Mouse (Mus musculus): ENCODE data around the gene Cryzl1. TPM values are rescaled to one million over a fixed set of nuclear protein-coding genes. Genes with fewer than 3 reads are reported as not detected.

The Cryzl1 gene
- polyA plus RNA-seq, 1 experiment from 2014 or later = 54.5 TPM

DNA sequence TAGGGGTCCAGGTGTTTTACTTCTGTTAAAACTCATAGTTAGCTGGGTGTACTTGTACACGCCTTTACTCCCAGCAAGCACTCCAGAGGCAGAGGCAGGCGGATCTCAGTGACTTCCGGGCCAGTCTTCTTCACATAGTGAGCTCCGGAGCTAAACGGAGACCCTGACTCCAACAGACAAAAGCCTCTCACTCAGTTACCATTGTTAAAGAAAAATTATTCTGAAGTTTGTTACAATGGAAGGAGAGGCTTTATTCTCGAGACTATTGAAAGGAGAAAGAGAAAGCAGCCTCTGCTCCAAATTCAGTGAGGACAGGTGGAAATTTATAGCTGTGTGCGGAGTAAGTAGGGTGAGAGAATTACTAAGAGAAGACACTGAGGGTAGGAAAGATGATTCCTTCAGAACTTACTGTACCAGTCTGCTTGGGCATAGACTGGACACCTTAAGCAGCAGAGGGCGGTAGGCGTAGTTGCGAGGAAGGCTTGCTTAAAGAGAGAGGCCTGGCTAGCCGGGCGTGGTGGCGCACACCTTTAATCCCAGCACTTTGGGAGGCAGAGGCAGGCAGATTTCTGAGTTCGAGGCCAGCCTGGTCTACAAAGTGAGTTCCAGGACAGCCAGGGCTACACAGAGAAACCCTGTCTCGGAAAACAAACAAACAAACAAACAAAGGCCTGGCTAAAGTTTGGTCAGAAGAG lies 36.5 kb upstream of the Cryzl1 start:
- Histone ChIP-seq H3K4me2 (no peak overlapping the region), H3K4me3 (ENCODE audit: low read depth, low read length) (no peak overlapping the region), H3K9me3 (replicated peaks; ENCODE audit: control insufficient read depth, low read length) (no peaks in the 10 kb centered on the region), H3K27me3 (ENCODE audit: control insufficient read depth, insufficient read depth, low read length) (no peaks in the 10 kb centered on the region), H3K9ac (ENCODE audit: low read depth, low read length) (no peak overlapping the region), H3K4me1 (ENCODE audit: control insufficient read depth, insufficient read depth, low read length) (peaks cover 46% of the 10 kb centered on the region), H3K36me3 (ENCODE audit: control insufficient read depth, insufficient read depth, low read length) (no peaks in the 10 kb centered on the region), H3K27ac (ENCODE audit: low read depth, low read length) (no peak overlapping the region)
- WGBS (ENCODE audit: insufficient replicate concordance) = 91% methylated on average over 15 of the region's 15 CpGs
- ATAC-seq (replicated peaks; ENCODE audit: insufficient number of reproducible peaks, low FRiP score, low TSS enrichment) = no peak

DNA sequence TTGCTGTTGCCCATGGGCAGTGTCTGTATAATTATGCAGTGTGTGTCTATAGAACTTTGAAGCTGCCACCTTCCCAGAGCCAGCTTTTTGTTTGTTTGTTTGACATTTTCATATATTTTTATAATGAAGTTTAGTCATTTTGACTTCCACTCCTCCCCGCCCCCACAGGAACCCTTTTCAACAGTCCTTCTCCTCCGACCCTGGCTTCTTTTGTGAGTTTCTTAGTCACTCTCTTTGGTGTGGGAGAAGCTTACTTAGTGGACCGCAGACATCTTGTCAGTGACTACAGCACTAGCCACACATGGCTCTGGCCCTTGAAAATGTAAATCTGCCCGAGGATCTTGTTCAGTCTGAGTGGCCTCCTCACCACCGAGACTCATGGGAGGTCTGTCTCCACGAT lies 35.6 kb upstream of the Cryzl1 start:
- H3K4me3 ChIP-seq (ENCODE audit: low read depth, low read length) = no peak overlapping the region
- no peaks in the 10 kb centered on the region for H3K9me3 ChIP-seq (replicated peaks; ENCODE audit: control insufficient read depth, low read length)
- H3K4me1 ChIP-seq (ENCODE audit: control insufficient read depth, insufficient read depth, low read length) = peaks cover 42% of the 10 kb centered on the region
- ATAC-seq (replicated peaks; ENCODE audit: insufficient number of reproducible peaks, low FRiP score, low TSS enrichment) = no peak
- no peak overlapping the region for H3K9ac ChIP-seq (ENCODE audit: low read depth, low read length)
- no peaks in the 10 kb centered on the region for H3K36me3 ChIP-seq (ENCODE audit: control insufficient read depth, insufficient read depth, low read length)
- no peak overlapping the region for H3K27ac ChIP-seq (ENCODE audit: low read depth, low read length)
- no peak overlapping the region for H3K4me2 ChIP-seq
- 53% methylated on average over 6 of the region's 6 CpGs for WGBS (ENCODE audit: insufficient replicate concordance)
- H3K27me3 ChIP-seq (ENCODE audit: control insufficient read depth, insufficient read depth, low read length) = no peaks in the 10 kb centered on the region

DNA sequence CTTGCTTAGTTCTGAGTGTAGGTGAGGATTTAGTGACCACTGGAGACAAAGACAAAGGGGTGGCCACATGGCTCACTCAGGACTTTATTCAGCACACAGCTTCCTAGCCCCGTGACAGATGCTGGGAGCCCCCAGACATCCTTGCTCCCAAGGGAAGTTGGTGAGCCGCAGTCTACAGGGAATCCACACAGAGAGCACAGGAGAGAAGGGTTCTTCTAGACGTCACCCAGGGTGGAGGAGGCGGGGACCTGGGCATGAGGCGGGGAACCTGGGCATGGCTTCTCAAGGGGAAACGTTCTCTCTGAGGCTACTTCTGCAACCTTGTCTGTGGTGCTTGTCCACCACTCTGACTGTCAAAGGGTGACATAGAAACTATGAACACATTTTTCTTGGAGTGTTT lies 35.2 kb upstream of the Cryzl1 start:
- no peak overlapping the region for H3K9ac ChIP-seq (ENCODE audit: low read depth, low read length)
- WGBS (ENCODE audit: insufficient replicate concordance) = 61% methylated on average over 6 of the region's 6 CpGs
- no peak for ATAC-seq (replicated peaks; ENCODE audit: insufficient number of reproducible peaks, low FRiP score, low TSS enrichment)

DNA sequence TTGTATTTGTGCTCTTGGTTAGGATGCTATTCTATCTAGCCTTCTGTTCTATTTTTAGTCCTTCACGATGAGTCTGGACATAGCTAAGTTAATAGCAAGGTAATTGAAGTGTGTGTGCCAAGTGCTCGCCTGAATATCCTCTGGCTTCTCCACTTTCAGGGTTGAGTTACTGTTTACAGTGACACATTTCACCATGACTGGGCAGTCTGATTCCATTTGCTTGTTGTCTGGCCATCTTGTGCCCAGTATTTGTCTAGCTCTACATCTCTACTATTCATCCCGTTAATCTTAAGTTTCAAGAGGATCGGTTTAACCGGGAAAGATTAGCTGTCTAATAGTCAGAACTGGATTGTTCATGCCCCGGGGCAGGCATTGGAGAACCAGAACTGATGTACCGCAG lies 33.7 kb upstream of the Cryzl1 start:
- no peak overlapping the region for H3K4me2 ChIP-seq
- ATAC-seq (replicated peaks; ENCODE audit: insufficient number of reproducible peaks, low FRiP score, low TSS enrichment) = no peak
- H3K36me3 ChIP-seq (ENCODE audit: control insufficient read depth, insufficient read depth, low read length) = no peaks in the 10 kb centered on the region
- no peak overlapping the region for H3K4me3 ChIP-seq (ENCODE audit: low read depth, low read length)
- no peak overlapping the region for H3K9ac ChIP-seq (ENCODE audit: low read depth, low read length)
- H3K27ac ChIP-seq (ENCODE audit: low read depth, low read length) = no peak overlapping the region
- no peaks in the 10 kb centered on the region for H3K27me3 ChIP-seq (ENCODE audit: control insufficient read depth, insufficient read depth, low read length)
- 68% methylated on average over 7 of the region's 7 CpGs for WGBS (ENCODE audit: insufficient replicate concordance)
- H3K4me1 ChIP-seq (ENCODE audit: control insufficient read depth, insufficient read depth, low read length) = peaks cover 42% of the 10 kb centered on the region
- no peaks in the 10 kb centered on the region for H3K9me3 ChIP-seq (replicated peaks; ENCODE audit: control insufficient read depth, low read length)

More for the DNA sequence above, 35.2 kb upstream of the Cryzl1 start:
- Histone ChIP-seq H3K36me3 (ENCODE audit: control insufficient read depth, insufficient read depth, low read length) (no peaks in the 10 kb centered on the region), H3K4me3 (ENCODE audit: low read depth, low read length) (no peak overlapping the region), H3K27ac (ENCODE audit: low read depth, low read length) (no peak overlapping the region), H3K4me1 (ENCODE audit: control insufficient read depth, insufficient read depth, low read length) (peaks cover 42% of the 10 kb centered on the region), H3K27me3 (ENCODE audit: control insufficient read depth, insufficient read depth, low read length) (no peaks in the 10 kb centered on the region), H3K4me2 (no peak overlapping the region), H3K9me3 (replicated peaks; ENCODE audit: control insufficient read depth, low read length) (no peaks in the 10 kb centered on the region)

DNA sequence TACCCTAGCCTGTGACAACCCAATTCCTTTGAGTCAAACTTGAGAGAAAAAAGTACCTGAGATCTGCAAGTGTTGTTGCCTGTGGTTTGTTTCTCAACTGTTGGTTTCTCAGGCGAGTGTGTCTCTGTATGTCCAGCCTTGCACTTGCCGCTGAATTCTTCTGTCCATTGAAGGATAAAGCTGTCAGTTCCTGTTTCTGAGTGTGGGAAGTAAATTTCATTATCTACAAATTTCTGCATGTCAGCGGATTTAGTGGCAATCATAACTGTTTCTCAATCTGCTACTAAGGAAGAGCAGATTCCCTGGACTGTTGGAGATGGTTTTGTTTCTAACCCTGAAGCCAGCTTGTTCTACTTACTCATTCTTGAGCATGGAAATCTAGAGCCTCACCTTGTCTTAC lies 33.0 kb upstream of the Cryzl1 start:
- Histone ChIP-seq H3K27ac (ENCODE audit: low read depth, low read length) (no peak overlapping the region), H3K4me2 (no peak overlapping the region), H3K36me3 (ENCODE audit: control insufficient read depth, insufficient read depth, low read length) (no peaks in the 10 kb centered on the region), H3K27me3 (ENCODE audit: control insufficient read depth, insufficient read depth, low read length) (no peaks in the 10 kb centered on the region), H3K9ac (ENCODE audit: low read depth, low read length) (no peak overlapping the region), H3K4me3 (ENCODE audit: low read depth, low read length) (no peak overlapping the region), H3K9me3 (replicated peaks; ENCODE audit: control insufficient read depth, low read length) (no peaks in the 10 kb centered on the region), H3K4me1 (ENCODE audit: control insufficient read depth, insufficient read depth, low read length) (peaks cover 38% of the 10 kb centered on the region)
- 56% methylated on average over 3 of the region's 3 CpGs for WGBS (ENCODE audit: insufficient replicate concordance)
- no peak for ATAC-seq (replicated peaks; ENCODE audit: insufficient number of reproducible peaks, low FRiP score, low TSS enrichment)

DNA sequence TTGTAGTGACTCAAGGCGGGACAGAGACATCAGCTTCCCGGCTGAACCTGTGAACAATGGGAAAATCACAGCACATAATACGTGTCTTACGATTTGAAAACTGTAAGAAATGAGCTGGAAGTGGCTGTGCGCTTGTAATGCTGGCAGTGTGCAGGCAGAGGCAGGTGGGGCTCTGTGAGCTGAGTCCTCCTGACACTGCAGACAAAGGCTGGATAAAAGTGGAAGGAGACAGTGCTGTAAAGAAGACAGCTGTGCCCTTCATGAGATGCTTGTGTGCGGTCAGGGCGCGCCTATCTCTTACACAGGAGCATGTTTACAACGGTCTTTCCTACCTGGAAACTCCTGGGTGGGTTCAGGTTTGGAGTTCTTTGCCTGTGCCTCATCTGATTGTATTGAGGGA lies 32.4 kb upstream of the Cryzl1 start:
- no peaks in the 10 kb centered on the region for H3K27me3 ChIP-seq (ENCODE audit: control insufficient read depth, insufficient read depth, low read length)
- WGBS (ENCODE audit: insufficient replicate concordance) = 74% methylated on average over 9 of the region's 9 CpGs
- H3K4me2 ChIP-seq = no peak overlapping the region
- no peaks in the 10 kb centered on the region for H3K36me3 ChIP-seq (ENCODE audit: control insufficient read depth, insufficient read depth, low read length)
- no peak overlapping the region for H3K4me3 ChIP-seq (ENCODE audit: low read depth, low read length)
- peaks cover 34% of the 10 kb centered on the region for H3K4me1 ChIP-seq (ENCODE audit: control insufficient read depth, insufficient read depth, low read length)
- no peak overlapping the region for H3K27ac ChIP-seq (ENCODE audit: low read depth, low read length)
- no peaks in the 10 kb centered on the region for H3K9me3 ChIP-seq (replicated peaks; ENCODE audit: control insufficient read depth, low read length)
- ATAC-seq (replicated peaks; ENCODE audit: insufficient number of reproducible peaks, low FRiP score, low TSS enrichment) = no peak
- no peak overlapping the region for H3K9ac ChIP-seq (ENCODE audit: low read depth, low read length)

DNA sequence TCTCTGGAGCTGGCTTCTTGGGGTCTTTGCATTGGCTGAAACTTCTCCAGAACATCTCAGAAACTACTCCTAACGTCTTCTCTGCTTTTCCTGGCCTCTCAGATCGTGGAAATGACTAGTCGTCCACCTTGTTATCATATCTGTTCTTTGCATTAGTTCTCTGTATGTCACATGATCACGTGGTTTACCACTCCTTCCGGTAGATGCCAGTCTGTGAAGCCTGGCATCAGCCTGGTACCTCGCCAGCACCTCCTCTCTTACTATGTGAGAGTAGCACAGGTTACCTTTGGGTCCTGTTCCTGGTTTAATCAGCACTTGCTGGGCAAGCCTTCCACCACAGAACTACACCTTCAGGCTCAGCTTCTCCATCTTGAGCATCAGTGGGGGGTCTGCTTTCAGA lies 26.2 kb upstream of the Cryzl1 start:
- no peaks in the 10 kb centered on the region for H3K9me3 ChIP-seq (replicated peaks; ENCODE audit: control insufficient read depth, low read length)
- no peak overlapping the region for H3K4me2 ChIP-seq
- no peak overlapping the region for H3K9ac ChIP-seq (ENCODE audit: low read depth, low read length)
- H3K27ac ChIP-seq (ENCODE audit: low read depth, low read length) = no peak overlapping the region
- H3K27me3 ChIP-seq (ENCODE audit: control insufficient read depth, insufficient read depth, low read length) = no peaks in the 10 kb centered on the region
- no peak overlapping the region for H3K4me3 ChIP-seq (ENCODE audit: low read depth, low read length)
- WGBS (ENCODE audit: insufficient replicate concordance) = 76% methylated on average over 6 of the region's 6 CpGs
- no peaks in the 10 kb centered on the region for H3K36me3 ChIP-seq (ENCODE audit: control insufficient read depth, insufficient read depth, low read length)
- no peaks in the 10 kb centered on the region for H3K4me1 ChIP-seq (ENCODE audit: control insufficient read depth, insufficient read depth, low read length)
- no peak for ATAC-seq (replicated peaks; ENCODE audit: insufficient number of reproducible peaks, low FRiP score, low TSS enrichment)

DNA sequence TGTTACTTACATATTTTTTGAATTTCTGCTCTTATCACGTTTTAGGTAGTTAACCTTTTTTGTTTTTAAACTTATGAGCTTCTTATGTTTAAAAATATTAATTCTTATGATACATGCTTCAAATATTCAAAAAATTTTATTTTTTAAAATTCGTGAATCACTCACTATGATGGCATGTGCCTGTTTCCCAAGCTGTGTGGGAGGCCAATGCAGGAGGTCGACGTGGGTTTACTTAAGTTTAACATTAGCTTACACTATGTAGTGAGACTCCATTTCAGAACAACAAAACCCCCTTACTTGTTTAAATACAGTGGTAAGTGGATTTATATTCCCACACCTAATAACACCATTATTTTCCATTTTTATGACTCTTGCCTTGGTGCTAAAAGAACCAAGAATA lies 24.8 kb upstream of the Cryzl1 start:
- Histone ChIP-seq H3K4me2 (no peak overlapping the region), H3K4me1 (ENCODE audit: control insufficient read depth, insufficient read depth, low read length) (no peaks in the 10 kb centered on the region), H3K36me3 (ENCODE audit: control insufficient read depth, insufficient read depth, low read length) (no peaks in the 10 kb centered on the region), H3K4me3 (ENCODE audit: low read depth, low read length) (no peak overlapping the region), H3K27me3 (ENCODE audit: control insufficient read depth, insufficient read depth, low read length) (no peaks in the 10 kb centered on the region), H3K9me3 (replicated peaks; ENCODE audit: control insufficient read depth, low read length) (no peaks in the 10 kb centered on the region), H3K27ac (ENCODE audit: low read depth, low read length) (no peak overlapping the region), H3K9ac (ENCODE audit: low read depth, low read length) (no peak overlapping the region)
- 81% methylated on average over 4 of the region's 4 CpGs for WGBS (ENCODE audit: insufficient replicate concordance)
- no peak for ATAC-seq (replicated peaks; ENCODE audit: insufficient number of reproducible peaks, low FRiP score, low TSS enrichment)

DNA sequence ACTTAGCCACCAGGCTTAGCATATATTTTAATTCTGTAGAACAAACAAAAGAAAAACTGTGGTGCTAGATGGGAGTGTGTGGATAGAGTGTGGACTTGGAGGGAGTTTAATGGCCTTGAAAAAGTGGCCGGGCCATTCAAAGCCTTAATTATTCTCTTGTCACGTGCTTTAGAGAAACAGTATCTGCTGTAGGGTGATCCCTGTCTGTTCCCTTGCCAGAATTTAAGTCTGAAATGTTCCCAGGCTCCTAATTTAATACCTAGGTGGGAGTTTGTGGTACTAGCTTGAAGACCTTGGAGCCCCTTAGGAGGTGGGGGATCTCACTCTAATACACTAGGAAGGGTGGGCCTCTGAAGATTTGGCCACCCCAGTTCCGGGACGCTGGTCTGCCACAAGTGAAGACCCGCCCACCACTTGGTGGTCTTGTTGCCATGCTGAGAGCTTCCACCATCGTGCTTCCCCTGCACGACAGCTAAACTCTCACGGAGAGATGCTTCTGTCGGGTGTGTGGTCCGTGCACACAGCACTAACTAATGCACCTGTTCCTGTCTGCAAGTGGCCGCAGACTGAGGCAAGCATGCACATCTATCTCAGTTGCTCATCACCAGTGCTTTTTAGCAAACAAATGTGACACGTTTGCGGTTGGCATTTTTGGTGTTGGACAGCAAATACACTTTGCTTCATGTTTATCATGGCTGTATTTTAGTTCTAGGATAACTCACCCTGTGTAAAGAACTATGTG lies 23.0 kb upstream of the Cryzl1 start:
- Histone ChIP-seq H3K4me3 (ENCODE audit: low read depth, low read length) (no peak overlapping the region), H3K27ac (ENCODE audit: low read depth, low read length) (no peak overlapping the region), H3K36me3 (ENCODE audit: control insufficient read depth, insufficient read depth, low read length) (no peaks in the 10 kb centered on the region), H3K27me3 (ENCODE audit: control insufficient read depth, insufficient read depth, low read length) (no peaks in the 10 kb centered on the region), H3K9ac (ENCODE audit: low read depth, low read length) (no peak overlapping the region), H3K9me3 (replicated peaks; ENCODE audit: control insufficient read depth, low read length) (no peaks in the 10 kb centered on the region), H3K4me1 (ENCODE audit: control insufficient read depth, insufficient read depth, low read length) (no peaks in the 10 kb centered on the region), H3K4me2 (no peak overlapping the region)
- 76% methylated on average over 13 of the region's 13 CpGs for WGBS (ENCODE audit: insufficient replicate concordance)
- ATAC-seq (replicated peaks; ENCODE audit: insufficient number of reproducible peaks, low FRiP score, low TSS enrichment) = no peak
